Mouse (Mus musculus) adrenal gland, adult 2 months (tissue): ENCODE measurements around the gene Smyd3. TPM values are rescaled to one million over a fixed set of nuclear protein-coding genes. Genes with fewer than 3 reads are reported as not detected.
A peak's percentile ranks its signal among the peaks of the same experiment; 100 is the strongest.

Experiments
- DNase-seq: peaks from one replicate; pipeline ENCODE4 v3.0.0; 2021
- polyA plus RNA-seq: library from polyadenylated mRNA; depleted of rRNA; stranded (reverse); fragments of >200 nt; gene quantifications from 2 replicates; pipeline ENCODE4 v1.2.3, GENCODE M21; 2012
- total RNA-seq, 2 experiments: library from RNA; stranded (reverse); gene quantifications; 2 replicates each; pipeline ENCODE4 v1.2.3; 2021

Gene Smyd3
- total and polyA plus RNA-seq, 3 experiments: 0.80 to 7.1 (median 5.0) TPM

DNA sequence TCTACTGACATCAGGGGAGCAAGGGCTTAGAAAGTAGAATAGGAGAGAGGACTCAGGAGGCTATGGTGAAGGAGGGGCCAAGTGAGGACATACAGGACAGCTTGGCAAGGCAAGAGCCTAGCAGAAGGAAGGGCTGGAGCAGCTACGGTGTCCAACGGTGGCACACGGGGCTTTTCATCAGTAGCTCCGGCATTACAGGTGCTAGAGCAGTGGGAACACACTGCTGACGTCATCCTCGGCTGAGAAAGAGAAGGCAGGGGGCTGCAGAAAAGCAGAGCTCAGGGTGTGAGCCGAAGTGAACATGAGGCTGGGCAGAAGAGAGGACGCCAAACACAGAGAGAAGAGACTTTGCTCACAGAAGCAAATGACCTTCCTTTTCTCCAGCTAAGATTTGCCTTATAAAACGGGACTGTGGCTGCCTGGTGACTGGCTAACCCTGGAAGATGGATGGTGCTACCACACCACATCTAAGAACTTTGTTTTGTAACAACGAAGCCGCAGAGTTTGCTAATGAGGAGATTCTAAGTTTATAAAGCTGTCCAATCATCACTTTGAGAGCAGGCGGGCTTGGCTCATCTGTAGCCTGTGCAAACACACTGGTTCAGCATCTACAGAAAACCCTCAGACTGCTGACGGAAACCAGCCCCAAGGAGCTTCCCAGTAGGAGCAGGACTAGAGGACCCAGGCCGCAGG lies 453.1 kb downstream of the Smyd3 start:
- no peak for DNase-seq

DNA sequence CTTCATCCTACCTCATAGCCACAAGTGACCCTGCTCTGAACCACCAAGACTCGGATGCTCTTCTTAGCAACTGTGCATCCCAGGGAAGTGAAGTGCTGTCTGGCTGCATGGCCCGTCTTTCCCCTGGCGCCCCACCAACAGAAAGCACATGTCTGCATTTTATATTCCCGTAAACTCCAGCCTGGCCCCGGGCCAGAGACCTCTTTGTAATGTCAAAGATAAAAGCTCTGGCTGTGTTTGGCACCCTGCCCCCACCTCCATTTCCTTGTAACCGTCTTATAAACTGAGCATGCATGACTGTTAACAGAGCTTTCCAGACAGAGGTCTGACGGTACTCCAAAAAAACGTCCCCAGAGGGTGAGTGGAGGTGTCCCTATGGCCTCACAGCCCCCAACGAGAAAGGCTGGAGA lies 456.1 kb downstream of the Smyd3 start:
- DNase-seq: peak; percentile 83

DNA sequence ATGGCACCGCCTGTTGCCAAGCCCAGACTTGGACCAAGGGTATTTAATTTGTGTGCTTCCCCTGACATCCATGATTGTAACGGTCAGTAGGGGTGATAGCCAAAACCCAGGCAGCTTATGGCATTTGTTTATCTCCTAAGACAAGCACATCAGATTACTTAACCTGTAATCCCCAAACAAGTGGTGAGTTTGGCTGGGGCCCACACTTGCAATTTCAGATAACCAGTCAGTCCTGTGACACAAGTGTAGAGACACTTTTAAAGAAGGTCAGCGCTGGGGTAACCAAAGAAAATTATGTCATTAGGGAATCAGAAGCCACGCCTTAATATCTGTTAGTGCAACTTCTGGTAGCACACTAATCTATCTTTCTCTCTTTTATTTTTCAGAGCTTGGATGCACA lies 456.8 kb downstream of the Smyd3 start:
- no peak for DNase-seq

DNA sequence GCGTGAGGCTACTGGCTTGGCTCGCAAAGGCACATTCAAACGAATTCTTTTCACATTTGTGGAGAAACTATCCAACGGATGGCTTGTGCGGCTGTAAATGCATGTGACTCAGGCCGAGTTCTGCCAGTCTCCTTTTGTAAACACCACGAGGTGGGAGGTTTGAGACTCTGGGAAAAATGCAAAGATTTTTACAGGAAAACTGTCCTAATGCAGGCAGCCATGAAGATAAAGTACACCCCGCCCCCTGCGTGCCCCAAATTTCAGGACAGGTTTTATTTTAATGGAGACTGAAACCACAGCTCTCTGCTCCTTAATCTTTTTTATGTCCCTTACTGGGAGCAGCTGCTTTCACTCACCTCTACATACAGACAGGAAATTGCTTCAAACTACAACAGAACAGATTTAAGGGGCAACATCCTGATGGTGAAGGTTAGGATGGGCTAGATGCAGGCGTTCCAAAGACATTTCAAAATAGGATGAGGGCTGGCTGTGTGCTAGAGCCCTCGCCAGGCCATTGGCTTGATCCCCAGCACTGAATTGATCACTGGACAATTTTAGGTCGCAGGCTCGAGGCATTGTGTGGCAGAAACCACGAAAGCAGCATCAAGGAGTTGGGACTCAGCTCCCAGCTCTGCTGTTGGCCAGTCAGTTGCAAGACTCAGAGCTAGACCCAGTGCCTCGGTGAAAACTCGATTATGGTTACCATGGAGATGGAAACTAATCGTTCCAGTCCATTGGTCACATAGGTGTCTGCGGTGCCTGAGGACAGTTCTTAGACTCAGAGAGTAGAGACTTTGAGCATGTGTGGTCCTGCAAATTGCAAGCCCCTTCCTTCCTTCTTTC lies 457.5 kb downstream of the Smyd3 start:
- DNase-seq: no peak

- DNase-seq: no peak
Observed at GRCm38 (mm10) chr1:179059286-179060112, 458.3 kb downstream of the Smyd3 start.

DNA sequence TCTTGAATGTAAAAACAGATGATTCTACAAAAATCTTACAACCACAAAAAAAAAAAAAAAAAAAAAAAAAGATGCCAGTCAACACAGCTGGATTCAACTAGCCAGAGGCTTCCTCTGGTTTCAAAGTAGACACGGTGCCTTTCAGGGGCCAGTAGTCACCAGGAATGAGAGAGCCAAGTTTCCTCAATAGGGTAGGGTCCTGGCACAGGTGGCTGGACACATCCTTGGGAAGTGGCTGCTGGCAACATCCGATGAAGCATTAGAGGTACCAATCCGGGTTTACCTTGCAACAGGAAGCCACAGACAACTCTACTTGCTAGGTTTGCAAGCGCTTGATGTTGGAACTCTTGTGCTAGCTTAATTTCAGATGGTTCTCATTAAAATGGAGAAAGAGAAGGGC lies 459.2 kb downstream of the Smyd3 start:
- no peak for DNase-seq

- no peak for DNase-seq
Observed at GRCm38 (mm10) chr1:179055760-179056159, 462.1 kb downstream of the Smyd3 start.

- DNase-seq: no peak
Observed at GRCm38 (mm10) chr1:179054385-179055116, 463.3 kb downstream of the Smyd3 start.

DNA sequence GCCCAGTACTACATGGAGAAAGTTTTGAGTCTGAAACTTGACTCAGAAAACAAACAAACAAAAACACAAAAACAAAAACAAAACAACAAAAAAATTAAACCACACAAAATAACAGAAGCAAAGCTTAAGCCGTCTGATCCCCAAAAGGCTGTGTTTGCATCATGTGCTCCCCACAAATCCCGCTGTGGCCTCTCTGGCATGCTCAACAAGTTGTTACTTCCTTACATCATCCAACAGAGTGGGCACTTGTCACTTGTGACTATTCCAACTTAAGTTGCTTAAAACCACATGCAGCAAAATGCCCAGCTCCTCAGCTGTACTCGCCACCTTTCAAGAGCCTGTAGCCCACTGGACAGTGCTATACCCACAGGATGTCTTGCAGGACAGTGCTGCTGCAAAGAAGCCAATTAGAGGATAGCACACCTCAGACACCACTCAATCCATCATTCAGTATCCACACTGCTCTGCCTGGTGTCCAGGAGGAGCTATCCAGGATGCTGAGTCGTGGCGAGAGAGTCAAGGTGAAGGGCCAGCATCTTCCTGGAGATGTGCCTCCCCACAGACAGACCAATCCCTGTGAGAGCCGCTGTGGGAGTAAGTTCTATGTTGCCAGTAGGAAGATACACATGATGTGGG lies 465.2 kb downstream of the Smyd3 start:
- DNase-seq: no peak

DNA sequence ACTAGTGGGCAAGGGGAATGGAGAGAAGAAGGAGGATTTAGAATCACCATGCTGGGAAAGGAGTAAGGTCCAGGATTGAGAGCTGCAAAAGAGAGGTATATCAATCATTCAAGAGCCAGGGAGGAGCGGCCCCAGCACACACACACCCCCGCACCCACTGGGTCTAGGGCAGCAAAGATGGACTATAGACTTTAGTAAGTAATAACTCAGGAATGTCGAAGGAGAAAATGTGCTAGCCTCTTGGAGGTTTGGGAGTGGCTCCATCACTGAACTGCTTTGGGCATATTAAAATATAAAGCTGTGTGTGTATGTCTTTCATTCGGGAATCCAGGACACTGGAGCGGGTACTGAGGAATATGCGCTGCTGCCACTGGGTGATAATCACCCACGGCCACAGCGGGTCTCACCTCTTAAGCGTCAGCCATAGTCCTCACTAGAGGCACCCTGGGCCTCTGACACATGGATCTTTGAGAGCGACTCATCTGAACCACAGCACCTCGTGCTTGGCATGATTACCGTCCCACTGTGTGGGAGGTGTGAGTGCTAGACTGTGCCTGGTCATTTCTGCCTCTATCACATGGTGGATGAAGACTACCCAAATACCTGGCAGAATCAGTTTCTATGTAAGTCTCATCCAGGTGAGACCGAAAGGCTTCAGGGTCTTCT lies 469.8 kb downstream of the Smyd3 start:
- DNase-seq: no peak

GRCm38 (mm10) chr1:179045856-179046714 lies 471.8 kb downstream of the Smyd3 start:
- peak; percentile 18 for DNase-seq

GRCm38 (mm10) chr1:179044165-179044564 lies 473.7 kb downstream of the Smyd3 start:
- DNase-seq: no peak

- no peak for DNase-seq
Observed at GRCm38 (mm10) chr1:179043644-179044043, 474.2 kb downstream of the Smyd3 start.

DNA sequence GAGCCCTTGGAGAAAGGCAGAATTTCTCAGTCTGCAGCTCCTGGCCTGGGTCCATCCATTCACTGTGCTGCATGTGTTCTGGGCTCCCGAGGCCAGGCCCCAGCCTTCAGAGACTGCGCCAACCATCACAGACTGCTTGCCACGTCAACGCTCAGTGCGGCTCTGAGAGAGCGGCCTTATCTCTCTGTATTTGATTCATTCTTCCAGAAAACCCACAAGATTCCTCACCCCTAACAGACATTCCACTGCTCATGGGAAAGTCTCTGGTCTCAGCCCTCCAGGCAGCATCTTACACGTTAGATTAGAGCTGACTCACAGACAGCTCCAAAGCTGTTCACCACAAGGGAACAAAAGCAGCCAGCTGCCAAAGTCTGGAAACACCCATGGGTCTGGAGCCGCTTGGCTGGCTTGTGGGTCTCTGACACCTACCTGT lies 475.9 kb downstream of the Smyd3 start:
- peak; percentile 83 for DNase-seq

- peak; percentile 43 for DNase-seq
Observed at GRCm38 (mm10) chr1:179041231-179041904, 476.5 kb downstream of the Smyd3 start.

DNA sequence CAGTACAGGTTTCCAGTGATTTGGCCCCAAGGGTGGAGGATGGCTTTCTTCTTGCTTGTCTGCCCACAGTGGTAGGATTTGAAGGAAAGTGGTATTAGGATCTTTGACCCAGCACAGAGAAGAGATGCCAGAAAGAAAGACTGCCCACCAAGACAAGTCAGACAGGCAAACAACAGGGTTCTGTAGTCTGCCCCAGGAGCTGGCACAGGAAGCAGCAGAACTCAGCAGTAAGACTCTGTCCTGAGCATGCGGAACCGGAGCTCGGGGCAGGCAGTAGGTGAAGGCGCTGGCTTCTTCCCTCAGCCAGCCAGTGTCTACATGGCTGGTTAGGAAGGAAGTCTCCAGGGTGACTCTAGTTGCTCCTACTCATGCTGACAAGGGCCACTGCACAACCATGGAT lies 479.0 kb downstream of the Smyd3 start:
- DNase-seq: no peak

DNA sequence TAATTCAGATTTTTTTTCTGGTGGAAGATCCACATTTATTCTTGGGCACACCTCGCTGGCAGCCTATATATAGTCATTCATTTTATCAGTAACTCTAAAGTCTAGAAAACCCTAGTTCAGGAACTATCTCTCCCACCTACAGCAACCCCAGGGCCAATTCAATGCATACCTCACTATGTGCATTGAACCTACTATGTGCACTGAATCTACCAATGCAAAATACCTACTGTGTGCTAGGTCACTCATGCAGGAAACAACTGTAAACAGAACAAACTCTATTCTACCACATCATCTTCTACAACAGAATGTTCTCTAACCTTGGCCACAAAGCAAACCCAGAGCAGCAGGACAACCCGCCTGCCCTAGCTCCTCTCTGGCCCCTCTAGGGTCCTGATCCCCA lies 484.9 kb downstream of the Smyd3 start:
- no peak for DNase-seq

- no peak for DNase-seq
Observed at GRCm38 (mm10) chr1:179031581-179031980, 486.3 kb downstream of the Smyd3 start.

DNA sequence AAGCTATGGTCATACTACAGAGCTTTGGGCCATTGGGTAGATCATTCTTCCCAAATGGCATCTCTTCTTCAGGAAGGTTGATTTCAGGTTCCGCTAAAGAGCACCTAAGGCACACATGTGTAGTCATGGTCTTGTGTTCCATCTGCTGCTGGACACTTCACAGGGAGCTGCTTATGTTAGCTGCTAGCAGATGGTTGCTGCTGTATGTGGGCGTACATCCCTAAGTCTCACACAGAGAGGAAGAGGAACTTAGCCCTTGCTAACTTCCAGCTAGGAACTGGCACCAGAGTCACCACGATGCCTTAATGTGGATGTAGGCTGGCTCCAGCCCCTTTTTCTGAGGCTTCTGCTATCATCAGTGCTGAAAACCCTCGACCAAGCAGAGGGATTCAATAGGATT lies 491.2 kb downstream of the Smyd3 start:
- no peak for DNase-seq
